Mouse (Mus musculus) bone marrow, adult 2 months (tissue): Measurements from ENCODE around the gene Ptpn20. TPM values are rescaled to one million over a fixed set of nuclear protein-coding genes. Genes with fewer than 3 reads are reported as not detected.
A peak's percentile ranks its signal among the peaks of the same experiment; 100 is the strongest.

Experiments used
- H3K27ac ChIP-seq: fragments of 200-500 bp; 2 replicates; pipeline ENCODE4 v1.5.1; 2012; ENCODE audit warnings: low read depth, mild to moderate bottlenecking, control low read depth, inconsistent platforms, low read length; ENCODE audit not compliant: control insufficient read depth, poor library complexity, insufficient read depth
- H3K4me1 ChIP-seq: fragments of 200-500 bp; 2 replicates; pipeline ENCODE4 v1.6.1; 2011; ENCODE audit warnings: low read length; ENCODE audit not compliant: control insufficient read depth, insufficient read depth
- H3K4me3 ChIP-seq: fragments of 200-500 bp; replicated peaks from 2 replicates; pipeline ENCODE3; 2011; ENCODE audit warnings: mild to moderate bottlenecking, low read depth, low read length, control low read depth; ENCODE audit not compliant: control insufficient read depth
- CTCF ChIP-seq: fragments of 200-500 bp; IDR thresholded peaks from 2 replicates; pipeline ENCODE4 v1.5.1; 2011; ENCODE audit warnings: low read length, control low read depth; ENCODE audit not compliant: control insufficient read depth, insufficient read depth
- POLR2A ChIP-seq: fragments of 200-500 bp; IDR thresholded peaks from 2 replicates; pipeline ENCODE4 v1.6.1; 2011; ENCODE audit warnings: low read depth, mild to moderate bottlenecking, control low read depth, low read length, borderline replicate concordance; ENCODE audit not compliant: control insufficient read depth
- WGBS: fragments of 180-500 bp; shearing (Covaris S2); methylation state at CpG from one replicate; pipeline ENCODE4 v1.1.7; 2018; 5-methylcytosine and 5-hydroxymethylcytosine counted together
- polyA plus RNA-seq: library from polyadenylated mRNA; stranded (reverse); fragments of >200 nt; gene quantifications from 2 replicates; pipeline ENCODE4 v1.2.4, GENCODE M21; 2011; ENCODE audit warnings: low replicate concordance; ENCODE audit not compliant: missing spikeins, insufficient read depth, insufficient read length

Ptpn20 gene
- not detected in 2 replicates for polyA plus RNA-seq

- Histone ChIP-seq H3K4me1 (no peaks in the 10 kb centered on the region), H3K27ac (no peak within 1 kb of the TSS), H3K4me3 (no peak within 1 kb of the TSS)
- WGBS: 58% methylated on average over 14 of the region's 14 CpGs
- TF ChIP-seq CTCF (0 out of 2 replicates have a peak, but pooled peaks have one; percentile 9), POLR2A (no peak)
These were observed at the start of gene Ptpn20 for GRCm38 (mm10) chr14:33588951-33589350. Gene Ptpn20 (plus strand): TSS chr14:33589207.

DNA sequence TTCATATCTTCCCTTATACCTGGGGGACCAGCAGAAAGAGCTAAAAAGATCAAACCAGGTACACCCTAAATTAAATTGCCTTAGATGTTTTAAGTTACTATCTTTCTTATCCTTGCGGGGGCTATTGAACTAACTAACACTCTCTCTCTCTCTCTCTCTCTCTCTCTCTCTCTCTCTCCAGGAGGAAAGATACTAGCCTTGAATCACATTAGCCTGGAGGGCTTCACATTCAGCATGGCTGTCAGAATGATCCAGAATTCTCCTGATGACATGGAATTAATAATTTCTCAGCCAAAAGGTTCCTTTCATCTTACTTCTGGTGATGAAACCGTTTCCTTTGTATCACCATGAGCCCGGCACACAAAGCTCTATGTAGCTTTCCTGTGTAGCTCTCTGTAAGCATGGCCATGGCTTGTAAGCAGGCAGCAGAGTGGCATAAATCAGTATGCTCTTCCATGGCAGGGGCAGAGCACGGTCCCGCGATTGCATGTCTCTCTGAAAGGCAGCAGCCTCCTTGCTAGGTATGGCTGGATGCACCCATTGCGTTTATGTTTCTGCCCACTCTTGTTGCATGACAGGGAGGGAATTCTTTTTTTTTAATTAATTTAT is 49.3 kb upstream of the Ptpn20 start:
- WGBS: 80% methylated on average over 7 of the region's 7 CpGs
- H3K4me3 ChIP-seq: no peak overlapping the region
- H3K4me1 ChIP-seq: no peaks in the 10 kb centered on the region; the same call in 1 of the 2 replicates
- no peak overlapping the region for H3K27ac ChIP-seq
- TF ChIP-seq CTCF (no peak), POLR2A (no peak)

DNA sequence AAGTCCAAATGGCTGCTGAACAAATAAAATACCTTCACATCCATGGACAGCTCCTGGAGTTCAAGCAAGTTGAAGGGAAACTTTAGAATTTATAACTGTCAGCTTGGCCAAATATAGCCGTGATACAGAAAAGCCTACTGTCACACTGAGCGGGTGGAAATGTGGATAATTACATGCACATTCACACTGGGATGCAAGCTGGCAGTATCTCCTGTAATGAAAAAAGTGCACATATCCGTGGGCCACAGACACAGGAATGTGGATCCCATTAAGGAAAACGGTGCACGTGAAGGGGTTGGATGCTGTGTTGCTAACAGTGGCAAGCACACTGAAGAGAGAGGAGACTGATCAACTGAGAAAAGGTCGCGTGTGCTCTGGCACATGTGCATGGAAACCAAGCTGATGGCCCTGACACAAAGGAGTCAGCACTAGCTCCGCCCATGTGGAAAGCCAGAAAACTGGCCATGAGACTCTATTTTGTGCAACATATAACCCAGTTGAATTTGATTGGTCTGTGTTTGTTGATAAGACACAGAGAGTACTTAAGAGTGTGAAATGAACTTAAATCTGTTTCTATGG is 43.4 kb upstream of the Ptpn20 start:
- 82% methylated on average over 8 of the region's 8 CpGs for WGBS
- Histone ChIP-seq H3K4me1 (no peaks in the 10 kb centered on the region), H3K4me3 (no peak overlapping the region), H3K27ac (no peak overlapping the region)
- TF ChIP-seq POLR2A (no peak), CTCF (no peak)

DNA sequence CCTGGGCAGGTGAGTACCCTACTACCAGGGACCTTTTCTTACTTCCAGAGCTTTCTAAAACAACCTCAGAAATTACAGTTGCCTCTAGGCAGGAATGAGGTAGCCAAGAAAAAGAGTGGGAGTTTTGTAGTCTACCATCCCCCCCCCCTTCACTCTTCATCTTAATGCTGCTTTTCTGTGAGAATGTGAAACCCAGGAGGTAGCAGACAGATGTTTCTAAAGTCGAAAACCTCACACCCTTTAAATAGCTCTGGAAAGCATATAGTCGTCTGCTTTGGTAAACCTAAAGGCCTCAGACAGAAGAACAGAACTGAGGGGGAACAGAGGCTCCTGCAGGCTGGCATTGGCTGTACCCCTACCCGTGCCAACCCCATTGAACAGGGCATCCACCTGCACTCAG is 40.4 kb upstream of the Ptpn20 start:
- H3K27ac ChIP-seq: no peak overlapping the region
- H3K4me1 ChIP-seq: no peaks in the 10 kb centered on the region
- 45% methylated on average over 3 of the region's 3 CpGs for WGBS
- no peak overlapping the region for H3K4me3 ChIP-seq
- TF ChIP-seq CTCF: no peak
- no peak for TF ChIP-seq POLR2A

- 62% methylated on average over 6 of the region's 6 CpGs for WGBS
- Histone ChIP-seq H3K4me3 (no peak overlapping the region), H3K4me1 (no peaks in the 10 kb centered on the region), H3K27ac (no peak overlapping the region)
- no peak for TF ChIP-seq CTCF
- TF ChIP-seq POLR2A: no peak
These were observed 39.2 kb upstream of the Ptpn20 start for GRCm38 (mm10) chr14:33549856-33550255.

DNA sequence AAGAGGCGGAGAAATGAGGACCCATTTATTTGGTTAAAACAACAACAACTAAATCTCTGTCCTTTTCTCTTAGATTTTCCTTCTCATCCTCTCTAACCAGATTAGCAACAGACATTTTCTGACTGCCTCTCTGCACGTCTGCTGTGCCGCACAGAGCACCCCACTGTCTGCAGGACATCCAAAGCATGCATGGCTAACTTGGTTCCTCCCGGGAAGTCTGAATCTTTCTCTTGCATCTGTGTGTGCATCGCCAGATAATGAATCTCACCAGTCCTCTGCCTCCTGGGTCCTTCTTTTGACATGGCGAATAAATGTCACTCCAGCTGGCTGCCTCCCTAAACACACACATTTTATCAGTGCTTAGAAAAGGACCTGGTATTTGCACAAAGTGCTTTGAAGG is 18.3 kb upstream of the Ptpn20 start:
- TF ChIP-seq POLR2A: no peak
- no peak for TF ChIP-seq CTCF
- Histone ChIP-seq H3K4me3 (no peak overlapping the region), H3K4me1 (no peaks in the 10 kb centered on the region), H3K27ac (no peak overlapping the region)
- WGBS: 68% methylated on average over 6 of the region's 6 CpGs

- no peak overlapping the region for H3K27ac ChIP-seq
- no peak for TF ChIP-seq POLR2A
- TF ChIP-seq CTCF: no peak
- WGBS: 71% methylated on average over 3 of the region's 3 CpGs
- no peak overlapping the region for H3K4me3 ChIP-seq
- no peaks in the 10 kb centered on the region for H3K4me1 ChIP-seq
These were observed 15.4 kb upstream of the Ptpn20 start for GRCm38 (mm10) chr14:33573643-33574042.

DNA sequence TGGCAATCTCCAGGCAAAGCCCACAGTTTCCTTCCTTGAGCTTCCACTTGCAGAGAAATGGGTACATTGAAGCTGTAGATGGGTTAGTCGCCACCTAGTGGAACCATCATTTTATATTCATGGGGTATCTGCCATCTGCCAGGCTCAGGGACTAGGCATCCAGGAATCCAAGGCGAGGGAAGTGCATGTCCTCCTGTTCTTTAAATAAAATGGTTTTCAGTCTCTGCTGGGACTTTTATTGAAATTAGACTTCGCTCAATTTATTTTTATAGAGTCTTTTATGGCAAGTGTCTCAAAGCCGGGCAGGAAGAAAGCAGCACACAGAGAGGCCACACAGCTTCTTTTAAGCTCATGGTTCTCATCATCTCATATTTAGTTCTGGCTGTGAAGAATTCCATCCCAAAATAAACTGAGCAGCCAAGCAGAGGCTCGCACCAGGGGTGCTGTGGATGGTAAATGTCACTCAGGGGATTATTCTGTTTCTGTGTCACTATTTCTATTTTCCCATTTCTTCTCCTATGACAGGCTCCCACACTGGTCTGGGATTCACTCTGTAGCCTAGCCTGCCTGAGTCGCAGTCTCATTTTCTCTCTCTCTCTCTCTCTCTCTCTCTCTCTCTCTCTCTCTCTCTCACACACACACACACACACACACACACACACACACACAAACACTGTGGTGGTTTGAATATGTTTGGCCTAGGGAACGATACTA is 9.1 kb upstream of the Ptpn20 start:
- TF ChIP-seq CTCF: no peak
- TF ChIP-seq POLR2A: no peak
- WGBS: 73% methylated on average over 7 of the region's 7 CpGs
- Histone ChIP-seq H3K4me3 (no peak overlapping the region), H3K27ac (no peak overlapping the region), H3K4me1 (no peaks in the 10 kb centered on the region)
